Mouse (Mus musculus): ENCODE data around the gene Mad2l2.

GRCm38 (mm10) chr4:148170842-148171241 lies 40.7 kb downstream of the Mad2l2 start:
- TF ChIP-seq CTCF (IDR thresholded peaks at IDR 0.05; ENCODE audit: extremely low read depth, insufficient read length, insufficient replicate concordance, low read depth, low read length) (peak; percentile 93), POLR2A (IDR thresholded peaks at IDR 0.05; ENCODE audit: low read depth, low read length) (no peak)
